Mouse (Mus musculus) liver, embryonic 14.5 days (tissue): ENCODE results near the gene B3gat3.
A peak's percentile ranks its signal among the peaks of the same experiment; 100 is the strongest.

Experiments
- CTCF ChIP-seq: IDR thresholded peaks from 2 replicates; pipeline ENCODE4 v1.5.1; 2016; ENCODE audit warnings: antibody characterized with exemption, low read depth, control low read depth
- EP300 ChIP-seq: IDR thresholded peaks from 2 replicates; pipeline ENCODE4 v1.6.1; 2016; ENCODE audit warnings: antibody characterized with exemption, low read depth

- TF ChIP-seq CTCF, result no peak
- TF ChIP-seq EP300, result 0 out of 2 replicates have a peak, but pooled peaks have one; percentile 13
Measured at GRCm38 (mm10) chr19:8946929-8947328, 26.8 kb downstream of the B3gat3 start.
